Mouse (Mus musculus): ENCODE measurements at regions not wholly inside any gene's neighbourhood (a gene's known extent, or its start where the extent isn't known, plus 50 kb on each side); places are given as distances from the start of the nearest gene placed in this dataset.

GRCm38 (mm10) chr1:186909518-186910105 is 57.6 kb upstream of the D1Pas1 start:
- no peak for DNase-seq (ENCODE audit: low spot score in 2 of 2)

DNA sequence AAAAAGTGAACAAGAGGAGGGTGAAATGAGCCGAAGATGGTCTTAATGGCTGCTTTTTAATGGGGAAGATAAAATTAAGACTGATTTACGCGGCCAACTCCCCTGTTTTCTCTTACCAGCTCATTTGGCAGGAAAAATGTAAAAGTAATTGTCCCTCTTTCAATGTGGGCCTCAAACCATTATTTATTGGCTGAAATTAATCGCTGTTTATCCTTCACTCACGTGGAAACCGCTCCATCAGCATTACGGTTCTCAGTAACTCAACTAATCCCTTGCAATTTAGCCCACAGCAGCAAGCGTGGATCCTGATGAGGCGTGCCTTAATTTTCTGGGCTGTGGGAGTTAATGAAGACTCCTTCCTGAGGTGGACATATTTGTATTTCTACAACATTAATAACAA is 58.1 kb upstream of the D1Pas1 start:
- DNase-seq (ENCODE audit: low spot score in 2 of 2), result no peak

DNA sequence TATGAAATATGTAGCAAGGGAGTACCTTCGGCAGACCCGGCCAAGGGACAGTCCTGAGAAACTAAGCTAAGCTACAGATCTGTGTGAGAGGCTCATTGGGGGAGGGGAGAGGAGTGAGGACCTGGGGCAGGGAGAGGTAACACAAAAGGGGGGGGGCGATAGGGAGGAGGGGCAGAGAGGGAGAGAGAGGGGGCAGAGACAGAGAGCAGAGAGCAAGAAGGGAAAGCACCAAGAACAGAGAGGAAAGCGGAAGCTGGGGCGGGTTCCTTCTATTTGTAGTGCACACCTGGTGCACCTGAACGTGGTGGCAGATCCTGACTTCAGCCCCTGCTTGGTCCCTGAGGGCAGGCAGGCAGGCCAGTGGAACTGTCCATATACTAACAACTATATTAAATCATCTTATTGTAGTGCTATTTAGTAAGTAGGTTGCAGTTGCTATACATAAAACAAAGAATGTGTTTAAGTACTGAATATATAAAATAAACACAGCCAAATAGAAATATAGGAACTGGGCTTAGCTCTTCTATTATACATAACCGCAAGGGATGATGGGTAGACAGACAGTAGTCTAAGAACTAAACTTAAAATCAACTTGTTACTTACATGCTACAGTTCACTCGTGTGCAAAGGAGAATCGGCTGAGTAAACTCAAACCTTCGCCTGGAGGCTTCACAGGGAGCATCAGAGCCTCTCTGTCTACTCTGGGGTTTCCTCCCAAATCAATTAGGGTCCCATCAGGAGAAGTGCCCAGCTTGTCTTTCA is 59.6 kb upstream of the D1Pas1 start:
- no peak for DNase-seq (ENCODE audit: low spot score in 2 of 2)

- no peak for DNase-seq (ENCODE audit: low spot score in 2 of 2)
These were observed 61.3 kb upstream of the D1Pas1 start for GRCm38 (mm10) chr1:186905942-186906341.

DNA sequence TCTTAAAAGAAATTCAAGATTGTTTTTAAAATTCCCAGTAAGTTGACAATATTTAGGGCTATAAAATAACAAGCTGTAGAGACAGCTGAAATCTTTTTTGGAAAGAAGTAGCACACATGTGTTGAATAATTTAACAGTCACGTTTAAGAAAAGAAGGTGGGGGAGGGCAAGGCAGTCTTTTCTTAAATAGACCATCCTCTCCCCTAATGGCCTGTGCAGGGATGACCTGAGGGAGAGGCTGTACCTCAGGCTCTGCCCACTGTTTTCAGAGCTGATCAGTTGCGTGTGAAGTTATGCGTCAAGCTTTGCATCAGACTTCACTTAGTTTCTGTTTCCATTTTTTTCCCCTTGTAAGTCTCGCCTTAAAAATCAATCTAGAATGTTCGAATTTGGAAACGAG is 65.7 kb upstream of the D1Pas1 start:
- DNase-seq (ENCODE audit: low spot score in 2 of 2), result no peak

- DNase-seq (ENCODE audit: low spot score in 2 of 2), result no peak
These were observed 69.0 kb upstream of the D1Pas1 start for GRCm38 (mm10) chr1:186898203-186898602.

DNA sequence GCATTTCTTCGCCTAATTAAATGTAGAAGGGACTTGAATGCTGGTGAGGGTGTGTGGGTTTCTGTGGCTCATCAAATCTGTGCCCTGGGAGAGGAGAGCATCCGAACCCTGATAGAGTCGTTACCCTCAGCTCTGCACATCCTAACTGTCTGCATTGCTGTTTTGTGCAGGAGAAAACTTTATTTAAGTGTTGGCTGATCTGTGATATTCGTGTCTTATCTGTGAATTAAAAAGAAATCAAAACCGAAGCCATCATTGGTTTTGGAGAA is 77.7 kb upstream of the D1Pas1 start:
- no peak for DNase-seq (ENCODE audit: low spot score in 2 of 2)

GRCm38 (mm10) chr1:186888767-186889583 is 78.2 kb upstream of the D1Pas1 start:
- no peak for DNase-seq (ENCODE audit: low spot score in 2 of 2)

- no peak for DNase-seq (ENCODE audit: low spot score in 2 of 2)
These were observed 80.1 kb upstream of the D1Pas1 start for GRCm38 (mm10) chr1:186887127-186887526.

GRCm38 (mm10) chr1:186880391-186880790 is 86.8 kb upstream of the D1Pas1 start:
- no peak for DNase-seq (ENCODE audit: low spot score in 2 of 2)

GRCm38 (mm10) chr1:186860608-186861444 is 106.4 kb upstream of the D1Pas1 start:
- DNase-seq (ENCODE audit: low spot score in 2 of 2), result no peak

- DNase-seq (ENCODE audit: low spot score in 2 of 2), result no peak
These were observed 108.9 kb upstream of the D1Pas1 start for GRCm38 (mm10) chr1:186858285-186858684.

DNA sequence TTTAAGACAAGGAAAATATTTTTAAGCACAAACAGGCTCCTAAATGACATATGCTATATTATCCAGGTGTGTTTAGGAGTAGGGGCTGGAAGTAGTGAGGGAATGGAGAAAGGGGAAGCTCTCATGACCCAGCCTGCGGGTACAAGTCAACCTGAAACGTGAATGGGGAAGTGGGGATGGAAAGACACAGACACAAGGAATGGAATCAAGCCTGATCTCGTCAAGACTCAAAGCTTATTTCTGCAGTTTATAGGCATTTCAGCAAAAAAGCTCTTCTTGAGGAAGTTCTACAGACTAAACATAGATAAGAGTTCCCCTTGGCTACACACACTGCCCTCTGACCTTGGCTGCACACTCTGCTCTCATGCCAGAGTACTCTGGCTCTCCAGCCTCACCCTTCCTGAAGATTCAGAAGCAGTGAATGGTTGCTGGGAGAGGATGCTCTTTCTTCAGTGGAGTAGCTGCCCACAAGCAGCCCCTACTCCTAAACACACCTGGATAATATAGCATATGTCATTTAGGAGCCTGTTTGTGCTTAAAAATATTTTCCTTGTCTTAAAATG is 106.4 kb upstream of the Rrp15 start:
- DNase-seq (ENCODE audit: low spot score in 2 of 2), result no peak

- DNase-seq (ENCODE audit: low spot score in 2 of 2), result no peak
These were observed 96.1 kb upstream of the Rrp15 start for GRCm38 (mm10) chr1:186845256-186845655.

DNA sequence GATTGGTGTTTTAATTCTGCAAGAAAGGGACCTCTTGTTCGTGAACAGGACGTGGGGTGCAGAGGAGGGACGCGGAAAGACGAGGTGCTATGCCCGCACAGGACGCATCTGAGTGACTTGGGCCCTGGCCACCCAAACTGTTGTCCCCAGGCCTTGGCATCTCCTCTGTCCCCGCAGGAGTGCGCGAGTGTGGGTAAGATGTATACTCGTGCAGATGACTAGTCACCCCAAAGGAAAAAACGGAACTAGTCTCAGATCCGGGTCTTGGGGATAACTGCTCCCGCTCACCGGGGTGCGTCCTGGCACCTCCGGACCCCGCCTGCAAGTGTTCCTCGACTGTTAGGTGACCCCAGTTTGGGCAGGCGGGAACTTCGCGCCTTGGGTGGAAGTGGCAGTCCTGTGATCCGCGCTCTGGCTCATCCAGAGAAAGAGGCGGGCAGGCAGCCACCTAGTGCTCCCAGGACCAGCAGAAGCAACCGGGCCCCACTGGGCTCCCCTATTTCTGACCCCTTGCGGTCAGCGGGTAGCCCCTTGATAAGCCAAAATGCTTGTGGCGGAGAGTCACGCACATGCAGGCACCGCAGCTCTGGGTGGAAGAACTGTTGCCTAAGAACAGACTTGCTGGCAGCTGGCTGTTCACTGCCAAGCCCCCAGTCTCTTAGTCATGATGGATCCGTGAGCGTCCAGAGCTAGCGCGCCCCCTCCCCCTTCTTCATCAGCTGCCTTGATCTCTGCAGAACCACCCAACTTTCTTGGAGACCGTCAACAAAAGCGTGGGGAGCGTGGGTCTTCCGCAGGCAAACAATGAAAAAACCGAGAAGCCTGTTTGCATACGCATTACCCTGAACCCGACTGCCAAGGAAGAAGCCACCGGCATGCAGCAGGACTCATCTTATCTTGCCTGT is 85.0 kb upstream of the Rrp15 start:
- peak in 1 of 2 experiments; percentile 11 for DNase-seq (ENCODE audit: low spot score in 2 of 2)

DNA sequence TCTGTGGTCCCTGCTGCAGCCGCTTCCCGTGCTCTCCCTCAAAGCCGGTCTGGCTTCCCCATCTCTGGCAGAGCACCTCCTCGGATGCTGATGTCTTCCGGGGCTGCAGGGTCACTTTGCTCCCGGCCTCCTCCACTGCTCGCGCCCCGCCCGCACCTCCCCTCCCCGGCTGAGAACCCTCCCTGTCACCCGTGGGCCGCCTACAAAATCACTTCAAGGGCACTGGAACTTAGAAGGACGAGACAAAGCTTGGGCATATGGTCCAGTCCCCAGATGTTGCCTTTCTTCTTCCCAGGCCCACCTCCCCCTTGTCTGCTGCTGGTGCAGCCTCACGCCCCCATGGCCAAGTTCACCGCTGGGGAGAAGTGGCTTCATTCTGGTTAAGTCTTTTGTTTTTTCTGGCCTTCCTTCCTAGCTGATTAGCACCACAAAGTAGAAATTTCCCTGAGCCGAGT is 84.3 kb upstream of the Rrp15 start:
- no peak for DNase-seq (ENCODE audit: low spot score in 2 of 2)

DNA sequence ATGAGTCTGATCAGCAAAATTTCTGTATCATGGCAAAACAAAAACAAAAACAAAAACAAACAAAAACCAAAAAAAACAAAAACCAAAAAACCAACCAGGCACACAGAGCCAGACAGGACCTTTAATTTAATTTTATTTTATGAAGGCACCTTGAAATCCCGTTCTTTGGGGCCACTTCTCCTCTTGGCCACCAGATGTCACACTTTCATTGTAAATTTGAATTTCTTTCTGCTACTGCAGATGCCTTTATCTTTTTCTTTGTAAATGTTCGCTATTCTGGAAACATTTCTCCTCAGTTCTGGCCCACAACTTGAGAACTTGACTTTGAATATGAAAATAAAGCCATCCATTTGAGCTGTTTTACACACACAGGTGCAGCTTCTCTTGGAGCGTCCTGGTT is 78.6 kb upstream of the Rrp15 start:
- peak in 1 of 2 experiments; percentile 28 for DNase-seq (ENCODE audit: low spot score in 2 of 2)

DNA sequence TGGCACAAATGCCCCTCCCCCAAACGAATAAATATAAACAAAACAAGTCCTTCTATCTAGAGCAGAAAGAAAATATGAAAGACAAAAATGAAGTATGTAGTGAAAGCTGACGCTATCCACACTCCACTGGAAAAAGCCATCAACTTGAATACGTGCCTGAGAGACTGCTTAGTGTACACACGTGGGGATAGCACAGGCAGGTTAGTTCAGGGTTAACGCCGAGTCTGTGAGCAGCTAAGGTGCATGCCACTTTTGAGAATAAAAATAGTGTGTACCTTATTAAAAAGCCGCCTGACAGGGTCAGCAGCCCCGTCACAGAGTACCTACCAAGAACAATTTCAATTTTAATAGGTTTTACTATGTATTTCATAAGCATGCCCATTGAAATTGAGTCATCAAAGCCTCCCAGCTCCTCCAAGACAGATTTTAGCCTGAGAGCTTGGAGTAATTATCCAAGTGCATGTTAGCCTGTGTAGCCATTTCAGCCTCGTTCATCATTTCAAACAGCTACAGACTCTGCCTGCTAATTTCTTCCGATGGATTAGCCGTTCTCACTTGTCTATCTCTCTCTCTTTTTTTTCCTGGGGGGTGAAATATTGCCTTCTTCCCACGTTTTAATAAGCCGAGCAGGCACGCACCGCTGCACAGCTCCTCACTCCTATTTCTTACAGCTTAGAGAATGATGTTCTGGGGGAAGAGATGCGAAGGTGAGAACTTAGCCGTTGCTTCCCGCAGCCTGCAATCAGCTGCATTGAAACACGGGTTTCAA is 59.2 kb upstream of the Rrp15 start:
- DNase-seq (ENCODE audit: low spot score in 2 of 2), result no peak

DNA sequence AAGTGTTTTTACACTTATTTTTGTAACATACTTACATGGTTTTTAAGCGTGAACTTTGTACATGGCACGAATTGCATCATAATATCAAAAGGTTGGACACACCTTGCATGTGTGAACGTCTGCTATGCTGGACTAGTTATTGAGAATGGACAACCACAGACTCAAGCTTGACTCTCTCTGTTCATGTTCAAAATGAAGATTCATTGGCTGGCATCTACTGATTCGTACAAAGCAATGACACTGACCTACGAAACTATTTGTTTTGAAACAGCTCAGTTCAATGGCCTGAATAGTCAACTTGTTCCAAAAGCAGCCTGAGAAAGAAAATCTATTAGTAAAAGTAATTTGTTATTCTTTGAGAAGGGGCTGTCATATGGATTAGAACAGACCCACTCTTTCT is 55.3 kb upstream of the Rrp15 start:
- no peak for DNase-seq (ENCODE audit: low spot score in 2 of 2)

Measured in frontal cortex, postnatal 14 days (tissue).